Mouse (Mus musculus) embryo, embryonic 9.5 days (tissue): ENCODE measurements around the gene Mrgprg.

Source experiments
- DNase-seq: peaks from one replicate; pipeline ENCODE4 v3.0.0-alpha.2; 2017; ENCODE audit errors: extremely low spot score

Mrgprg gene

DNA sequence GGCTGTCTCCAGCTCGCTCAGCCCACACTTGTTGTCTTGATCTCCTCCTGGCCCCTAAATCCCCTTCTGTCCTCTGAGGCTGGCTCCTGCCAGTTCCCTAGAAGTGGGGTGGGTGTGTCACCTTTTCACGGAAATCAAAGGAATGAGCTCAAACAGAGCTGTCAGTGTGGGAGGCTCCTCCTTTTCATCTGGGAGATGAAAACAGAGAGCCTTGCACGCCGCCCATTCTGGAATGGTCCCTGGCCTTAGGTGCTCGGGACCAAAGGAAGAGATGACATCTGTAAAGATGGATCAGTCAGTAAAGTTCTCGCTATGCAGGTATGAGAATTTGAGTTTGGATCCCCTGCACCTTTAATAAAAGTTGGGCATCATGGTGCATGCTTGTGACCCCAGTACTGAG lies at the start of gene Mrgprg:
Gene Mrgprg (minus strand): TSS at position 101 of the 400 bp plus-strand sequence.
- no peak for DNase-seq

DNA sequence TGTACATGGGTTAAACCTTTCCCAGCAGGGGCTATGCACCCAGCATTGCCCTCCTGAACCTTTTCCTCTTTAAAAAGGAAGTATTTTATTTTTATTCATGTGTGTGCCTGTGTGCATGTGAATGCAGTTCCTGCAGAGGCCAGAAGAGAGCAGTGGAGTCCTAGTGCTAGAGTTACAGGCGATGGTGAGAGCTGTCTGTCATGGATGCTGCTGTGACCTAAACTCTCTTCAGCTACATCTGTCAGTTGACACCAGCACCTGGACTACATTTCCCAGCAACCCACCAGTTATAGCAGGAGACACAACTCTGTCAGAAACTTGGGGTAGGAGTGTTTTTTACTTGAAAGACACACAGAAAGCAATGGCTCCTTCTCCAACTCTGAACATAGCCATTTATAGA lies 42.1 kb upstream of the Mrgprg start:
- DNase-seq = peak; percentile 6

DNA sequence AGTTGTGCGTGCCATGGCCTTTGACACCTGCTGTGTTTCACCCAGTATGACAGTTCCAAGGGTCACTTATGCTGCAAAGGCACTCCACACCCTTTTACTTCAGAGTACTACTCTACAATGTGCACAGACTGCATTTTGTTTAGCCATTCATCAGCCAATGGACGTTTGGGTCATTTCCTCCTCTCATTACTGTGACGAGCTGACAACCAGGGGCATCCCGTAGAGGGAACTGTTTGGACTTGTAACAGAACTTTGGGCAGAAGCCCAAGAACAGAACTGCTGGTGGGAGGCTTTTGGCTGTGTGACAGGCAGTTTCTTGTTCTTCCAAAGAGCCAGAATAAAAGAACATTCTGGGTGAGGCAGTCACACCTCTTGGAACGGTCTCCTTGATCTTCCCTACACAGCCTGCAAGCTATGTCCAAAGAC lies 38.4 kb upstream of the Mrgprg start:
- no peak for DNase-seq

DNA sequence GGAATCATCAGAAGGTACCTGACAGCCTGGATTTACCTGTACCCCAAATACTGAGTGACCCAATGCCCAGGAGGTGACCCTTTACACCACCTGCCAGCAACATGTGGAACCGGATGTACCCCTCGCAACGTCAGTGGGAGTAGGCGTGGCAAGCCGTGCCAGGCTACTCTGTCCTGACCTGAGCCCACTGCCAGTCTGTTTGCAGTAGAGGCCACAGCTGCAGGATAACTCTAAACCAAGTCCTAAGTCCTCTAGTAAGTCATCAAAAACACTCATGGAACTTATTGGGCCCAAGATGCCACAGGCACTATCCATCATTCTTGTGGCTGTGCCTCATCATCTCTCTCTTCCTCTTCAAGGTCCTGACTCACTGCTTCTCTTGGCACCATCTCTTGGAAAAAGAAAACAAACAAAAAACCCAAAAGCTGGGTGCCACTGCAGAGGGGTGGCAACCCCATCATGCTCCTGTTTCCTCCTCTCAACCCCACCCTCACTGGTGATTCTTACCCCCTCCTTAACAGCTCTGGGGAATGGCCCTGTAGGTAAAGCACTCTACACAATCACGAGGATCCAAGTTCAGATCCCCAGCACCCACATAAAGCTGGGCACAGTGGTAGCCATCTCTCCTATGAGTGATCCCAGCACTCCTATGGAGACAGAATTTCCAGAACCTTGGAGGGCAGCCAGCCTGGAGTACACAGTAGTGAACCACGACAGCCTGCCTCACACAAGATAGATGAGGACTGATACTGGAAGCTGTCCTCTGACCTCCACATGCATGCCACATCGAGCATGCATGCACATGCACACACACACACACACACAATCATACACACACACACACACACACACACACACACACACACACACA lies 34.6 kb upstream of the Mrgprg start:
- no peak for DNase-seq

DNA sequence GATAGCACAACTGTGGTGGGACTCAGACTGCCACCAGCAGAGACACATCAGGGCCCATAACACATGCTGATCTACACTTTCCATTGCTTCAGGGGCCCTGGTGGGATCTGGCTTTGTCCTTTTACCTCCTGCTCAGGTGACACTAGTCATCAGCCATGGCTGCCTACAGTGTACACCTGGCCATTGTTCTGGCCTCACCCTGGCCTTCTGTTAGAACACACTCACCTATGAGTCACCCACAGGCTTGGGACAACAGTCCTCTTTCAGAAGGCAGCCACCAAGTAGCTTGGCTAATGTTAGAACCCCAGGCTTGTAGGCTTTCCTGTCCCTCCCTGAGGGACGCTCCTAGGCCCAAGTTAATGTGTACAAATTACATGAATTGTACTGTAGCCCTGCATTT lies 34.0 kb upstream of the Mrgprg start:
- DNase-seq = no peak

DNA sequence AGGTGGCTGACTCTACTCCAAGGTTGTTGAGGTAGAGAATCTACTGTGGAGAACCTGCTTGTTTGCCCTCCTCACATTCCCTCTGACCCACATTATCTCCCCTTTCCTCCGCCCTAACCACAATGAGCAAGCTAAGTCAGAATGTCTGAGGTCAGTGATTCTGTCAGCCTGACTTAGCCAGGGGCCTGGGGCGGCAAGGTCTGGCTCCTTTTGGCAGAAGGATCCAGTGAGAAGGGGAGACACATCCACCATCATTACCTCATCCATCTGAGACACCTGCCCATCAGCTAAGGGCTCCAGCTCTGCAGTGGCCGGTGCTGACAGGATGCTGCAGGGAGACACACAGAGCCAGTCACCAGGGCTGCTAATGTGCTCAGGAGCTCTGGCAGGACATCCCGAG lies 32.0 kb upstream of the Mrgprg start:
- DNase-seq = no peak

DNA sequence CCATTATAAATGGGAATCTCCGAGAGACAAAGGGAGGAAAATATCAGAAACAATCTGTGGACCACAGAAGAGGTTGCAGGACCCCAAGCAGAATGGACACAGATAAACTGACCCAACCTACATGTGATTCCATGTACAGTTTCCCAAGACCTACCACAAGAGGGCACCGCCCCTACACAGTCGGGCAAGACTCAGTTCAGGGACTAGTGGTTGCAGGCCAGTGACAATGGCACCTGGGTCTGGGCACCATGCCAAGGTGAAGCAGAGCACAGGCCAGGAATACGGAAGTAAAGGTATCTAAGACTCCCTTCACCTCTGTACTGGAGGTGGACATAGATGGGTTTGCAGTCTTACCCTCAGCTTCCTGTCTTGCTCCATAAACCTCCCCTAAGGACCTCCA lies 26.3 kb upstream of the Mrgprg start:
- DNase-seq = peak; percentile 6

DNA sequence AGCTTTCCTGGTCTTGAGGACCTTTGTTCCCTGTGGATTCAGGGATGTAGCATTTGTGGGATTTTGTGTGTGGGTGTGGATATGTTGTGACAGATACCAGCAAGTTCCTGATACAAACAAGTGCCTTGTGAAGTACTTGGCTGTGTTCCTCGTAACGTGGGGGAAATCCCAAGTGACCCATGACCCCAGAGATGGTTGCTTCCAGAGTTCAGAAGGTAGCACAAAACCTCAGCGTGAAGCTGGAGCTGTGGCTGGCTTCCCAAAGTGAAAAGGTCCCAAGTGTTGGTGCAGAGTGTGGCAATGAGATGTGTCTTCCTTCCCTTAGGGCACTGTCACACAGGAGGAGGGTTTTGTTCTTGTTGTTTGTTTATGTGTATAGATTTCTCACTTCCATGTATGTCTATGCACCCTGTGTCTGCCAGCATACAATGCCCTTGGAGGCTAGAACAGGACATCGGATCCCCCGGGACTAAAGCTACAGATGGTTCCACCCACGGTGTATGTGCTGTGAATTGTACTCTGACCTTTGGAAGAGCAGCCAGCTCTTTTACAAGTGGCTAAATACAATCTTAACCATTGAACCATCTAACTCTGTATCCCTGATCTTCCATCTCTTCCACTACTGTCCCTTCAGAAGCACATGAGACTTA lies 25.7 kb upstream of the Mrgprg start:
- no peak for DNase-seq

DNA sequence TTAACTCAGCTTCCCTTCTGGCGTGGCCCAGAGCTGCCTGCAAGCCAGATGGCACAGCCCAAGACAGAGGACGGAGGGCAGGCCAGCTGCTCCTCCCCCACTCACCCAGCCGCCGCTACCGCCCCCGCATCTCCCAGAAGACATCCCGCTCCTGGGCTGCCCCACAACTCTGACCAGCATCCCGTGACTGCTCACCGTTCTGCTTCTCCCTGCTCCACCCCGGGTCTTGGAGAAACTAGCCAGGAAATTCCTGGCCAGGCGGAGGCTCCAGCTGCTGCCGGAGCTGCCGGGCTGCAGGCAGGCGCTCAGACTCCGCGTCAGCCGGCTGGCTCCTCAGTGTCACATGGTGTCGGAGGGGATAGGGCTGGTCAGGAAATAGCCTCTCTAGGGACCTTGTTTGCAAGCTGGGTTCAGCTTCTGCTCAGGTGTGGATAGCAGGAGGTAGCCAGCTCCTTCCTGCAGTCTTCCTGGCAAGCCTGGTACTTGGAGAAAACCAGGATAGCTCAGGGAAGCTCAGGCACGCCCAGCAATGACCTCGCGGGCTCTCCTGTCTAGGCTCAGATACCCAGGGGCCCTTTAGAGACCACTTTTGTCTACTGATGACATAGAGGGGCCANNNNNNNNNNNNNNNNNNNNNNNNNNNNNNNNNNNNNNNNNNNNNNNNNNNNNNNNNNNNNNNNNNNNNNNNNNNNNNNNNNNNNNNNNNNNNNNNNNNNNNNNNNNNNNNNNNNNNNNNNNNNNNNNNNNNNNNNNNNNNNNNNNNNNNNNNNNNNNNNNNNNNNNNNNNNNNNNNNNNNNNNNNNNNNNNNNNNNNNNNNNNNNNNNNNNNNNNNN lies 17.4 kb upstream of the Mrgprg start, which contains the start of gene Mrgpre:
Gene Mrgpre (minus strand): TSS at position 505 of the 834 bp plus-strand sequence.
- DNase-seq = peak; percentile 71

DNA sequence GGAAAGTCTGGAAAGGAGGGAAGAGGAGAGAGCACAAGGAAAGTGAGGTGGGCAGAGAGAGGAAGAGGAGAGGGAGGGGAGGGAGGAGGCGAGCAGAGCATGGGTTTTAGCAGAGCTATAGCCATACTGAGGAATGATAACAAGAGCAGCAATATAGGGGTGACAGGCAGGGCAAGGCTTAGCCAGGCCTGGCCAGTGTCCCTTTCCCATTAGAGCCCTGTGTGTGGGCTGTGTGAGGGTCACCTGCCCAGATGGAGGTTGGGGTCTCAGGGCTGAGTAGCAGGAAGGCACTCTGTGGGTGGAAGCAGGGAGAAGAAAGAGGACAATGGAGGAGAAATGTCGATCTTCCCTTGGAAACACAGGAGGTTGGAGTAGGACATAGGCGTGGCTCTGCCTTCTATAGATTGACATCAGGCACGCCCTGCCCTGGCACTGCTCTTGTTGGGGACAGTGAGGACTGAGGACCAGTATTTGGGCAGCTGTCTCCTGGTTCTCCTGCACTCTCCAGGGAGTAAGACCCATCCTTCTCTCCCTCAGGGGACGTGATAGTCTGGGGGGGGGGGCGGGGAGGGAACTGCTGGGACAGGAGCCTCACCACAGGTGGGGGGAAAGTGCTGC lies 16.7 kb upstream of the Mrgprg start:
- no peak for DNase-seq

DNA sequence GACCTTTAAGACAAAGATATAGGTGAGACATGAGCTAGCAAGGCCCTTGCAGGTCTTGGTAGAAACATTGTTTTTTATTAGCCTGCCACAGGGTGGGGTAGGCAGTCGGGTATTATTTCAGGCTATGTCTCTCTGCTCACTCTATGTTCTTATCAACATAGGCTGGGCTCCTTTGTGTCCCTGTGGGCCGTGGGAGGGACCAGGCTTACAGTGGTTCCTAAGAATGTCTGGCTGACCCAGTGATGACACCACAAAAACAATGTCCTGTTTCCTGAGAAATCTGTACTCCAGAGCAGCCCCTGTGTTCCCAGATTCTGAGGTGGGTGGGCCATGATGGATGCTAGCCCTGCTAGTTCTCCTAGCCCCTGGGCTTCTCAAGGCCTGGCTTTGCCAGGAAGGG lies 10.6 kb upstream of the Mrgprg start:
- no peak for DNase-seq

DNA sequence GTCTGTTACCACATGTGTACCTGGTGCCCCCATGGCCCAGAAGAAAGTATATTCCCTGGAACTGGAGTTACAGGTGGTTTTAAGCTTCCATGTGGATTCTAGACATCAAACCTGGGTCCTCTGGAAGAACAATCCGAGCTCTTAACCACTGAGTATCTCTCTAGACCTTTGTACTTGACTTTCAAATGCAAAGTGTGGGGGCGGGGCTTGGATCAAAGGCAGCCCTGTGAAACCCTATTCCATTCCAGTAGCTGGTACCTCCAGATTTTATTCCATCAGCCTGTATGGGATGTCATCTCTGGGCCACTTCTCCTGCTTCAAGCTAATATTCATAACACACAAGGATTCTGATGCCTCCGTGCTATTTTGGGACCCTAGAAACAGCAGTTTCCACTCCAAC lies 9.3 kb upstream of the Mrgprg start:
- no peak for DNase-seq

DNA sequence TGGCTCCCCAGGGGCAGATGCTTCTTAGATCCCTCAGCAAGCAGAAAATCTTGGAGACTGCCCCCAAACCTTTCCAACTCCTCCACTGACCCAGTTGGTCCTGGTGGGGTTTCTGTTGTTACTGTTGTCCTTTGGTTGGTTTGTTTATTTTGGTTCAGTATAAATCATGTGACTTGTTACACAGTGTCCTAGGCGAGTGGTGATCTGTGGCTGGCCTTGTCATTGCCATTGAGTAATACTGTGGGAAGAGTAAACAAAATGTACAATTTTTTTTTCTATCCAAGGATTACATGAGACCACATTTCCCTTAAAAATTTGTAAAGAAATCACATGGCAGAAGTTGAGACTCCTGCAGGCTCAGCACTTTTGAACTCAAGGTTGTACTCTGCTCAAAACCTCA lies 2.7 kb upstream of the Mrgprg start:
- no peak for DNase-seq

DNA sequence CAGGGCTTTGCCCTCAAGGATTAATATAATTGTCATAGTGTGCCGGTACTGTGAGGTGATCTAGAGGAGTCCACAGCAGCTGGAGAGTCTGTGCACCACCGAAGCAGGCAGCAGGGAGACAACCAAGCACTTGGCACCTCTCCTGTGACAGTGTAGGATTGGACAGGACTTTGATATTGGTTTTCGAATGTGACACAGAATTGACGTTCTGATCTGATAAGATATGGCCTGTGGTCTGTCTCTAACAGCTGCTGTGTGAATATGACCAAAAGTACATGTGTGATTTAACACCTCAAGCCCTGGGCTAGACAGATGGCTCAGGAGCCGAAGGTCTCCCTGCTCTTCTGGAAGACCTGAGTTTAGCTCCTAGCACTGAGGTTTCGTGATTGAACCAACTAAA lies 1.5 kb upstream of the Mrgprg start:
- DNase-seq = no peak

DNA sequence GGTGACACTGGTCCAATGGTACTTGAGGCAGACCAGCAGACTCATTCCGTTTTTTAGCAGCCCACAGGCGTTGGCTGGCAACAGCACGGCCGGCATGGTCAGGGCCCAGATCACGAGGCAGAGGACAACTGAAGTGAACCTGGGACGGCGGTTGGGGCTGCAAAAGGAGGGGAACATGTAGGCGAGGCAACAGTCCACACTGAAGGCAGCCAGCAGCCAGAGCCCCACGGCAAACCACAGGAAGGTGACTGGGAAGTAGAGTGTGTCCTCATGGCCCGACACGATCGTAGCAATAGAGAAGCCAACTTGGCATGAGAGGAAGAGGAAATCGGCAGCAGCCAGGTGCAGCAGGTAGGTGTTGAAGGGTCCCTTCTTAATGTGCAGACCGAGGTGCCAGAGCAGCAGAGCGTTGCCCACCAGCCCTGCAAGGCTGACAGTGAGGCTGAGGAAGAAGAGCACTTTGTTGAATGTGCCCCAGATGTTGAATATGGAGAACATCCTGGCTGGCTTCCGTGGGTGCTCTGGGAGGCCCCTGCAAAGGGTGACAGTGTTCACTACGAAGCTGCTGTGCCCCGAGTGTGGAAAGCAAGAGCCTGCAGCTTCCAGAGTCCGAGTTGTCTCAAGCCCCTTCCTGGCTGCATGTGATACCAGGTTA lies 1.8 kb downstream of the Mrgprg start:
- no peak for DNase-seq

DNA sequence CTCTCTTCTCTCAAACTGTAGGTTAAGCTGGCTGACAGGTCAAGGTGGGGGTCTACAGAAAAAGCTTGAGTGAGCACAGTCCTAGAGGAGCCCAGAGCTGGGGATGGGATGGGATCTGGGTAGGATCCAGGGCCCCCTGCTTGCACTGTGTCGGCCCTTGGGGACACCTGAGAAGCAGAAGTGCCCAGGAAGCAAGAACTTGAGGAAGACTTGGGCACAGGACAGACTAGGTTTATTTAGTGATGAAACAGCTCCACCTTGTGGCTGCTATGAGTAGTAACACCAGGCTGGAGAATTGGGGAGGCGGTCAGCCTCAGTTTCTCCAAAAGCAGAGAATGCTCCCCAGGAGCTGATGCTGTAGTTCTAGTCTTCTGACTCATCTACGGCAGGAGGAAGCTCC lies 3.0 kb downstream of the Mrgprg start:
- DNase-seq = no peak

DNA sequence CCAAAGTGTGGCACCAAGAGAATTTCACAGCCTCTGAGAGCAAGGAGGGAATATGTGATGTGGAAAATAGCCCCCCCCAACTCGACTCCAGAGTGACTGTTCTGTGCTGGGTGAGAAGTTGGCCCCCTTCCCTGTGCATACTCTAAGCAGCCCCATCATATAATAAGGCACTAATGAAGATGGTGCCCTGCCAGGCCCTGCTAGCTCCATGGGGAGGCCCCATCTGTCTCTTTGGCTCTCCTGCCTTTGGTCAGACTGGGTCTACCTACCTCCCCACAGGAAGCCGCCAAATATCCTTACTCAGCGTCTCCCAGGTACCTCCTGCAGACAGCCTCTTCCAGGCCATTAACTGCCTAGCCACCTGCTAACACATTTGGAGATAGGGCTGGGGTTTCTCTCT lies 7.8 kb downstream of the Mrgprg start:
- DNase-seq = no peak

DNA sequence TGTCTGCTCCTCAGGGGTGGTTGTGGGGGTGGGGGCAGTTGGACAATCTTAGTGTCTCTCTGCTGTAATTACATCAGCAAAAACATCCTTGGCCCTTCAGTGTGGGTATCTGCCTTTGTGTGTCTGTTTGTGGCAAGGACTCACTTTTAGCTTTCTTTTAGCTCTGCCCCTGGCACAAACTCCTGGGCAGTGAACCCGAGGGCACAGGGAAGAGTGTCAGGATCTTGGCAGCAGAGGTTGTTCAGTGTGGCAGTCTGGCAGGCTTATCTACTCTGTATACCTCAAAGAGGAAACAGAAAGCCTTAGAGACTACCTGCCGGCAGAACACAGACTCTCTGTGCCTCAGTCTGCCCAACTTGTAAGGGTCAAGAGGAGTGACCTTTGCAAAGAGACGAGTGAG lies 9.1 kb downstream of the Mrgprg start:
- DNase-seq = no peak

DNA sequence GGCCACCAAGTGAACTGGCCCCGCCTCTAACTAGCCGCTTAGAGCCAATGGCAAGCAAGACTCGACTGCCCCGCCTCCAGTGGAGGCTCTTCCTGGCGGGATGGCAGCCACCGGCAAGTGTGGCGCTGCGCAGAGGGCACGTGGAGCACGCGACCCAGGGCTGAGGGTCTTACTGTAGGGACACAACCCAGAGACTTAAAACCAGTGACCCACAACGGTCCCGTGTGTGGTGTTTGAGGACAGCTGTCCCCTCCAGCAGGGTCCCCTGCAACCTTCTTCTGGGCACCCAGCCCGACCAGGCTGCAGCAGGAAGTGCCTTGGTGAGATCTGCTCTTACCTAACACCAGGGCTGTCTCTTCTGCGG lies 9.8 kb downstream of the Mrgprg start:
- DNase-seq = peak; percentile 62

DNA sequence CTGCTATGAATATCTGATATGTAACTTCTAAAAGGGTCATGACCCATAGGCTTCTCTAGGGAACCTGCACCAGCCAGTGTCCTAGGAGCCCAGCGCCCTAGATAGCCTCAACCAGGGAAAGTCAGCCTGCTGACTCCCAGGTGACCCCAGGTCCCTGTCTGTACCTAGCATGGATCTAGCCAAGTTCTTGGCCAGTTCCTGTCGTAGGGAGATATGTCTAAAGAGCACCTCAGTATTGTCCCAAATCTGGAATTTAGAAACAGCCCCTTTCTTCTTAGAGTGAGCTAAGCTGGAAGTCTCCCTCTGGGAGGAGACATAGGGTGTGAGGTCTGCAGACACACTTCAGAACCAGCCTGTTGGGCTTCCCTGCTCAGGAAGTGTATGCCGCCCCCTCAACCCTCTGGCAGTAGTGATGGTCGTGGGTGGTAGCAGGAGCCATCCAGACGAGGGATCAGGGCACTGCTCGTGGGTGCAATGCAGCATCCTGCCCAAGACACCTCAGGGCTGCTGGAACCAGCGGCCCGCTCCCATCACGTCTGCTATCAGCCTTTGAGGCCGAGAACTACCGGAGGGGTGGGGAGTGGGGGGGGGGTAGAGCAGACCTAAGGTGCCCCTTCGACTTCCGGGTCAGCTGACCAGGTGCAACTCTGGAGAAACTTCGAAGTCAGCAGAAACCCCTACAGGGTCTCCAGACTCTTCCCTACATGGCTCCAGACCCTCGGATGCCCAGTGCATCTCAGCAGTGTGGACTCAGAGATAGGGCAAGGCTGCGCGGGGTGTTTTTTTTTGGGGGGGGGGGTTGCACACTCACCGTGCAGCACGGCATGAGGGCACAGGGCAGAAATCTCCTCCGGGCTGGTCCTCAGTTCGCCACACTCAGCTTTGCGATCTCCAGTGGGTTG lies 10.4 kb downstream of the Mrgprg start, which contains the start of gene Osbpl5:
Gene Osbpl5 (minus strand): TSS at position 861 of the 902 bp plus-strand sequence.
- DNase-seq = no peak
